Mouse (Mus musculus) MEL (cell line): ENCODE data around the gene Prim2.
A peak's percentile ranks its signal among the peaks of the same experiment; 100 is the strongest.

Source experiments
- CTCF ChIP-seq, 3 experiments: IDR thresholded peaks in 2 of 3; conservative IDR thresholded peaks in 1 of 3; 2 replicates each; pipeline ENCODE4 v1.5.1; 2011 to 2012; ENCODE audit warnings: low read length in 3 of 3, low read depth in 2 of 3, mild to moderate bottlenecking in 2 of 3, improper control_type of control experiment in 1 of 3, inconsistent platforms in 1 of 3, mixed read lengths in 1 of 3, moderate library complexity in 1 of 3; ENCODE audit not compliant: control insufficient read depth in 1 of 3, insufficient read depth in 1 of 3, poor library complexity in 1 of 3, severe bottlenecking in 1 of 3
- ELF1 ChIP-seq: IDR thresholded peaks from 2 replicates; pipeline ENCODE4 v1.6.1; 2014; ENCODE audit warnings: low read depth, mild to moderate bottlenecking, inconsistent platforms, low read length, improper control_type of control experiment, moderate library complexity
- EP300 ChIP-seq, 2 experiments: IDR thresholded peaks; 2 replicates each; pipeline ENCODE4 v1.6.1; 2011; ENCODE audit warnings: improper control_type of control experiment in 2 of 2, low read length in 2 of 2, low read depth in 1 of 2, mild to moderate bottlenecking in 1 of 2
- MAZ ChIP-seq: IDR thresholded peaks from 2 replicates; pipeline ENCODE4 v1.6.1; 2012; ENCODE audit warnings: low read depth, mild to moderate bottlenecking, inconsistent platforms, low read length, improper control_type of control experiment
- POLR2A ChIP-seq, 2 experiments: IDR thresholded peaks; 2 replicates each; pipeline ENCODE4 v1.6.1; 2011 to 2012; ENCODE audit warnings: low read length in 2 of 2, mild to moderate bottlenecking in 2 of 2, control low read depth in 1 of 2, improper control_type of control experiment in 1 of 2, low read depth in 1 of 2, moderate library complexity in 1 of 2; ENCODE audit not compliant: control insufficient read depth in 1 of 2, insufficient read depth in 1 of 2, poor library complexity in 1 of 2
- SMC3 ChIP-seq: IDR thresholded peaks from 2 replicates; pipeline ENCODE4 v1.6.1; 2011; ENCODE audit warnings: low read depth, low read length, improper control_type of control experiment
- TCF12 ChIP-seq: IDR thresholded peaks from 2 replicates; pipeline ENCODE4 v1.6.1; 2014; ENCODE audit warnings: low read depth, mild to moderate bottlenecking, inconsistent platforms, low read length, improper control_type of control experiment, moderate library complexity
- USF2 ChIP-seq, 2 experiments: IDR thresholded peaks; 2 replicates each; pipeline ENCODE4 v1.6.1; 2011 to 2012; ENCODE audit warnings: improper control_type of control experiment in 2 of 2, low read length in 2 of 2, borderline replicate concordance in 1 of 2, inconsistent platforms in 1 of 2, low read depth in 1 of 2, mild to moderate bottlenecking in 1 of 2; ENCODE audit not compliant: insufficient read depth in 1 of 2
- ZC3H11A ChIP-seq: IDR thresholded peaks from 2 replicates; pipeline ENCODE4 v1.6.1; 2012; ENCODE audit warnings: low read depth, mild to moderate bottlenecking, inconsistent platforms, low read length, improper control_type of control experiment
- ZKSCAN1 ChIP-seq: IDR thresholded peaks from 2 replicates; pipeline ENCODE4 v1.6.1; 2012; ENCODE audit warnings: low read depth, mild to moderate bottlenecking, inconsistent platforms, low read length, improper control_type of control experiment, moderate library complexity

DNA sequence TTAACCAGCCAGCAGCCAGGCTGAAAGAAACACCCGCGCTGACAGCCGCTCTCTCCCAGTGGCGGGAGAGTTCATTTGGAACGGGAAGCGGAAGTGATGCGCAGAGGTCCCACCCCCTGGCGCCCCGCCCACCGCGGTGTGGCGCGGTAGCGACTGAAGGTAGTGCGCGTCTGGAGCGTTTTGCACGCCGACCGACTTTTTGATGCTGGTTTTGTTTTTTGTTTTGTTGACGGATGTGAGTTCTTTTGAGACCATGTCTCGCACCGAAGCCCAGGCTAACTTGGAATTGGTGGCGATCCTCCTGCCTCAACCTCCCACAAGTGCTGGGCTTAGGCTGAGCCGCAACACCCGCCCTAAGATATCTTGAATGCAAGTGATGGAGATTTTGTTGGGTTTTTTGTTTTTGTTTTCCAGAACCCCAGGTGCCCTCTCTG is at the start of gene Prim2:
- TF ChIP-seq POLR2A (IDR thresholded peaks at IDR 0.05; ENCODE audit: control insufficient read depth in 1 of 2, insufficient read depth in 1 of 2, low read depth in 1 of 2, low read length in 2 of 2, poor library complexity in 1 of 2): peak; percentile 73 to 94
- no peak for TF ChIP-seq MAZ
- TF ChIP-seq USF2 (IDR thresholded peaks at IDR 0.05; ENCODE audit: borderline replicate concordance in 1 of 2, insufficient read depth in 1 of 2, low read depth in 1 of 2, low read length in 2 of 2): no peak
- TF ChIP-seq CTCF (IDR thresholded peaks at IDR 0.05 in 2 of 3, conservative IDR thresholded peaks at IDR 0.05 in 1 of 3; ENCODE audit: control insufficient read depth in 1 of 3, insufficient read depth in 1 of 3, low read depth in 2 of 3, low read length in 3 of 3, poor library complexity in 1 of 3, severe bottlenecking in 1 of 3): no peak
- TF ChIP-seq EP300 (IDR thresholded peaks at IDR 0.05; ENCODE audit: low read depth in 1 of 2, low read length in 2 of 2): no peak
- TF ChIP-seq ZKSCAN1: no peak
- TF ChIP-seq ELF1: peak; percentile 50; the same call in 1 of the 2 replicates
- TF ChIP-seq ZC3H11A: no peak
- TF ChIP-seq TCF12: peak; percentile 18; the same call in 1 of the 2 replicates
- TF ChIP-seq SMC3: no peak
